27 mouse cellular contexts compared by ENCODE assay signal in the genomic region with DNA sequence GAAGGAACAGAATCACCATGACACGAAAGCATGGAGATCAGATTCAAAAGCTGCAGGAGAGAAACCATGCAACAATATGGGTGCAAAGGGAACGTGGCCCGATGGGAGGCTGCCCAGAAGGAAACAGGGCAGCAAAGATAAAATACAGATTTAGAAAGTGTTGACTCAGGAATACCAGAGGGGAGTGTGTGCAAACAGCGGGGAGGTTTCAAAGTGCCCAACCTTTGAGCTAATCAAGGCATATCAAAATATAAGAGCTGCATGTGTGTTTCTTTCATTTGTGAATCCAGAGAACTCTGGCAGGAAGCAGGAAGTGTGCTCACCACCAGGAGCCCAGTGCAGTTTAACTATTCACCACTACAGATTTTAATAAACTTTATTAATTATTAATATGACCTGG.
DNase-seq lines count a peak whose midpoint lies in the region; ATAC-seq and TF ChIP-seq lines count a peak whose summit lies in the region.
"Had no signal": no experiment of that assay in that cellular context is flagged by ENCODE, and none has a peak within 500 bp of the region (broad histone marks: within the 10 kb centered on the region; RNA-seq: fewer than 3 reads in every experiment).

No protein-coding gene starts in this region.

- DNase-seq in heart, adult 11 months = no peak
- no peak for DNase-seq in heart, postnatal 4 days
- no peak for DNase-seq in thymus, postnatal 14 days
- DNase-seq: adrenal gland, postnatal 10 days; adrenal gland, postnatal 25 days; B cell, adult 2 months; cerebellum, adult 11 months; cerebellum, adult 18-20 months; cerebellum, adult 8-10 months; cerebellum, adult 9-11 months; cerebellum, postnatal 14 days; cerebellum, postnatal 36 days; embryo, embryonic 11 days had no signal

- no peak overlapping the region for H3K9ac ChIP-seq in stomach, embryonic 16.5 days (ENCODE audit: low read length)
- H3K9ac ChIP-seq: embryonic facial prominence, embryonic 13.5 days; embryonic facial prominence, embryonic 15.5 days; forebrain, embryonic 12.5 days had no signal

- peak; percentile 66; the same call in 1 of the 2 replicates for ATAC-seq in stomach, embryonic 16.5 days (ENCODE audit: insufficient read depth, low FRiP score)
- ATAC-seq: activated CD4-positive, CD25-positive, alpha-beta regulatory T cell, adult 4 months; CD4-positive, CD25-positive, alpha-beta regulatory T cell, adult 4 months; forebrain, embryonic 14.5 days; forebrain, embryonic 16.5 days; Patski had no signal

- H3K4me2 ChIP-seq in stomach, embryonic 16.5 days (ENCODE audit: low read depth, low read length) = no peak overlapping the region
- H3K4me2 ChIP-seq: embryonic facial prominence, embryonic 13.5 days; embryonic facial prominence, embryonic 15.5 days; forebrain, embryonic 12.5 days had no signal

- no peaks in the 10 kb centered on the region for H3K36me3 ChIP-seq in small intestine, adult 2 months (ENCODE audit: control insufficient read depth, insufficient read depth, low read length)
- no peaks in the 10 kb centered on the region for H3K36me3 ChIP-seq in stomach, embryonic 16.5 days (ENCODE audit: control insufficient read depth, insufficient read depth, low read length)
- H3K36me3 ChIP-seq: embryonic facial prominence, embryonic 13.5 days; embryonic facial prominence, embryonic 15.5 days; forebrain, embryonic 10.5 days; forebrain, embryonic 12.5 days; G1E had no signal

- no peak for TF ChIP-seq POLR2A in small intestine, adult 2 months (IDR thresholded peaks at IDR 0.05; ENCODE audit: low read depth, low read length)

- no peaks in the 10 kb centered on the region for H3K9me3 ChIP-seq in stomach, embryonic 16.5 days (replicated peaks; ENCODE audit: control insufficient read depth, low read length)
- H3K9me3 ChIP-seq: embryonic facial prominence, embryonic 13.5 days; embryonic facial prominence, embryonic 15.5 days; forebrain, embryonic 10.5 days; forebrain, embryonic 12.5 days; G1E had no signal

- no peak overlapping the region for H3K4me3 ChIP-seq in small intestine, adult 2 months (ENCODE audit: low read depth, low read length)
- H3K4me3 ChIP-seq in stomach, embryonic 16.5 days (replicated peaks; ENCODE audit: low read length) = no peak overlapping the region
- H3K4me3 ChIP-seq: embryonic facial prominence, embryonic 13.5 days; embryonic facial prominence, embryonic 15.5 days; erythroblast, embryonic 14.5 days; forebrain, embryonic 10.5 days; forebrain, embryonic 12.5 days had no signal

- H3K27ac ChIP-seq in small intestine, adult 2 months (ENCODE audit: insufficient read depth, low read depth, low read length) = peak overlapping the region; percentile 89
- no peak overlapping the region for H3K27ac ChIP-seq in stomach, embryonic 16.5 days (ENCODE audit: low read length)
- H3K27ac ChIP-seq: embryonic facial prominence, embryonic 13.5 days; embryonic facial prominence, embryonic 15.5 days; forebrain, embryonic 10.5 days; forebrain, embryonic 12.5 days had no signal

- 26% methylated on average over 4 of the region's 4 CpGs for WGBS in small intestine, adult 2 months
- 78% methylated on average over 4 of the region's 4 CpGs for WGBS in stomach, embryonic 16.5 days

- no peaks in the 10 kb centered on the region for H3K27me3 ChIP-seq in small intestine, adult 2 months (ENCODE audit: control insufficient read depth, insufficient read depth, low read length)
- no peaks in the 10 kb centered on the region for H3K27me3 ChIP-seq in stomach, embryonic 16.5 days (ENCODE audit: control insufficient read depth, insufficient read depth, low read length)
- H3K27me3 ChIP-seq: CH12.LX; embryonic facial prominence, embryonic 13.5 days; embryonic facial prominence, embryonic 15.5 days; forebrain, embryonic 12.5 days; Patski had no signal

- H3K4me1 ChIP-seq in small intestine, adult 2 months (ENCODE audit: control insufficient read depth, insufficient read depth, insufficient read length, low read length) = peaks cover 8% of the 10 kb centered on the region; the same call in 1 of the 2 replicates
- H3K4me1 ChIP-seq in stomach, embryonic 16.5 days (ENCODE audit: control insufficient read depth, insufficient read depth, low read length) = no peaks in the 10 kb centered on the region
- H3K4me1 ChIP-seq: embryonic facial prominence, embryonic 15.5 days; forebrain, embryonic 10.5 days; forebrain, embryonic 12.5 days had no signal

- no peak for TF ChIP-seq CTCF in small intestine, adult 2 months (IDR thresholded peaks at IDR 0.05; ENCODE audit: extremely low read depth, insufficient read length, insufficient replicate concordance, low read depth, low read length)
